Mouse (Mus musculus) testis, adult 2 months (tissue): ENCODE data around the gene Dnmt3b. TPM values are rescaled to one million over a fixed set of nuclear protein-coding genes. Genes with fewer than 3 reads are reported as not detected.

ENCODE experiments used
- H3K27ac ChIP-seq: fragments of 200-500 bp; 2 replicates; pipeline ENCODE4 v1.5.1; 2012; ENCODE audit warnings: low read depth, low read length; ENCODE audit not compliant: control insufficient read depth, insufficient read depth
- H3K27me3 ChIP-seq: fragments of 200-500 bp; 2 replicates; pipeline ENCODE4 v1.6.1; 2012; ENCODE audit warnings: mild to moderate bottlenecking, low read length, moderate library complexity; ENCODE audit not compliant: control insufficient read depth, insufficient read depth
- H3K36me3 ChIP-seq: fragments of 200-500 bp; 2 replicates; pipeline ENCODE4 v1.6.1; 2012; ENCODE audit warnings: mild to moderate bottlenecking, low read length; ENCODE audit not compliant: control insufficient read depth, insufficient read depth
- H3K4me1 ChIP-seq: fragments of 200-500 bp; 2 replicates; pipeline ENCODE4 v1.6.1; 2012; ENCODE audit warnings: low read length; ENCODE audit not compliant: control insufficient read depth, insufficient read depth
- H3K4me3 ChIP-seq: fragments of 200-500 bp; 2 replicates; pipeline ENCODE4 v1.5.1; 2012; ENCODE audit warnings: low read depth, mild to moderate bottlenecking, low read length, moderate library complexity, mixed read lengths; ENCODE audit not compliant: control insufficient read depth
- CTCF ChIP-seq: fragments of 200-500 bp; IDR thresholded peaks from 2 replicates; pipeline ENCODE4 v1.5.1; 2012; ENCODE audit warnings: low read depth, mild to moderate bottlenecking, inconsistent platforms, low read length, moderate library complexity; ENCODE audit not compliant: control insufficient read depth, insufficient read depth, insufficient replicate concordance
- POLR2A ChIP-seq: fragments of 200-500 bp; IDR thresholded peaks from 2 replicates; pipeline ENCODE4 v1.6.1; 2012; ENCODE audit warnings: low read depth, mild to moderate bottlenecking, inconsistent platforms, low read length, moderate library complexity; ENCODE audit not compliant: control insufficient read depth
- polyA plus RNA-seq: library from polyadenylated mRNA; depleted of rRNA; stranded (reverse); fragments of >200 nt; gene quantifications from 2 replicates; pipeline ENCODE4 v1.2.3, GENCODE M21; 2012; rRNA removed

The Dnmt3b gene
- polyA plus RNA-seq, result 2.4 and 2.9 TPM in 2 replicates

DNA sequence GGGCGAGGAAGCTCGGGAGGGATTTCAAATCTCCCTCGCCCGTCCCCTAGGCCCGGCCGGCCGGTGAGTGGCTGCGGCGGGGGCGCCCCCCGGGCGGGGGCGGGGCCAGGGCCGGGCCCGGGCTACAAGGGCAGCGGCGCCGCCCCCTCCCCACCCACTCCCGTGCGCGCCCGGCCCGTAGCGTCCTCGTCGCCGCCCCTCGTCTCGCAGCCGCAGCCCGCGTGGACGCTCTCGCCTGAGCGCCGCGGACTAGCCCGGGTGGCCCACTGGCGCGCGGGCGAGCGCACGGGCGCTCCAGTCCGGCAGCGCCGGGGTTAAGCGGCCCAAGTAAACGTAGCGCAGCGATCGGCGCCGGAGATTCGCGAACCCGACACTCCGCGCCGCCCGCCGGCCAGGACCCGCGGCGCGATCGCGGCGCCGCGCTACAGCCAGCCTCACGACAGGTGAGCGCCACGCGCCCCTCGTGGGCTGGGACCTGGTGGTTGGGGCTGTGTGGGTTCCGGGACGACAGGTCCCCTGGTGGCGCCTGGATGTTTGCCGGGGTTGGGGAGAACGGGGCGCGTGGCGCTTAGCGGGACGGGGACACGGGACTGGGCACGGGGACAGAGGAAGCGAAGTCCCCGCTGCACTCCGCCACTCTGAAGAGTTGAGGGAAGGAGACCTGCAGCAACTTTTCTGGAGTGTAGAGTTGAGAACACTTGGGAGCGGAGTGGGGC is at the start of gene Dnmt3b:
Dnmt3b (plus strand) TSS at position 153 of the 716 bp plus-strand sequence.
- H3K27me3 ChIP-seq, result no peaks in the 10 kb centered on the region
- H3K4me3 ChIP-seq, result peak within 1 kb of the TSS; percentile 91
- H3K36me3 ChIP-seq, result no peaks in the 10 kb centered on the region
- TF ChIP-seq POLR2A, result no peak
- no peak for TF ChIP-seq CTCF
- H3K4me1 ChIP-seq, result peaks cover 14% of the 10 kb centered on the region
- peak within 1 kb of the TSS; percentile 2; the same call in 1 of the 2 replicates for H3K27ac ChIP-seq

DNA sequence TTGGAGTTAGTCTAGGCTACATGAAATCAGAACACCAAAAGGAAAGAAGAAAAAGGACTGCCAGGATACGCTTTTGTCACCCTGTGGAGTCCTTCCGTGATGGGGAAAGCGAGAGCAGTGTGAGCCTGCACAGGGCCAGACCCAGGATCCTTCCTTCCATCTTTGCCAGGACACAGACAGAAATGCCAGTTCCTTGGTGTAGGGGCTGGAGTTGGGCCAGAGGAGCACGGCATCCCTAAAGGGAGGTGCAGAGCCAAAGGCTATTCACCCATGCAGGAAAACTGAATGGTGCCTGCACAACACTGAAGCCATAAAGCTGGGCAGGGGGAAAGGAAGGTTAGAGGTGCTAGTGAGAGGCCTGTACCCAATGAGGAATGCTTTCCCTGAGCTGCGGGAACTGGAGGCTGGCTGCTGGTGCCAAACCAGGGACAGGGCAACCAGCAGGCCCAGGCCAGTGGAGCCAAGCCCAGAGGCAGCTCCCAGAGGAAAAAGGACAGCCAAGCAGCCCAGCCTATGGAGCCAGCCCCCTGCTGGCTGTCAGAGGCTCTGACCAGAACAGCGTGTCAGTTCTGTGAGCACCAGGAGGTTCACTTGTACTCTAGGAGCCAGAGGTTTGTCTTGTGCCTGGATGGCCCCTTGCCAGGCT is 49.1 kb upstream of the Dnmt3b start:
- Histone ChIP-seq H3K27ac (no peak overlapping the region), H3K4me1 (peaks cover 8% of the 10 kb centered on the region), H3K27me3 (no peaks in the 10 kb centered on the region), H3K4me3 (peak overlapping the region; percentile 65), H3K36me3 (no peaks in the 10 kb centered on the region)
- no peak for TF ChIP-seq POLR2A
- TF ChIP-seq CTCF, result peak; percentile 11; the same call in 1 of the 2 replicates

DNA sequence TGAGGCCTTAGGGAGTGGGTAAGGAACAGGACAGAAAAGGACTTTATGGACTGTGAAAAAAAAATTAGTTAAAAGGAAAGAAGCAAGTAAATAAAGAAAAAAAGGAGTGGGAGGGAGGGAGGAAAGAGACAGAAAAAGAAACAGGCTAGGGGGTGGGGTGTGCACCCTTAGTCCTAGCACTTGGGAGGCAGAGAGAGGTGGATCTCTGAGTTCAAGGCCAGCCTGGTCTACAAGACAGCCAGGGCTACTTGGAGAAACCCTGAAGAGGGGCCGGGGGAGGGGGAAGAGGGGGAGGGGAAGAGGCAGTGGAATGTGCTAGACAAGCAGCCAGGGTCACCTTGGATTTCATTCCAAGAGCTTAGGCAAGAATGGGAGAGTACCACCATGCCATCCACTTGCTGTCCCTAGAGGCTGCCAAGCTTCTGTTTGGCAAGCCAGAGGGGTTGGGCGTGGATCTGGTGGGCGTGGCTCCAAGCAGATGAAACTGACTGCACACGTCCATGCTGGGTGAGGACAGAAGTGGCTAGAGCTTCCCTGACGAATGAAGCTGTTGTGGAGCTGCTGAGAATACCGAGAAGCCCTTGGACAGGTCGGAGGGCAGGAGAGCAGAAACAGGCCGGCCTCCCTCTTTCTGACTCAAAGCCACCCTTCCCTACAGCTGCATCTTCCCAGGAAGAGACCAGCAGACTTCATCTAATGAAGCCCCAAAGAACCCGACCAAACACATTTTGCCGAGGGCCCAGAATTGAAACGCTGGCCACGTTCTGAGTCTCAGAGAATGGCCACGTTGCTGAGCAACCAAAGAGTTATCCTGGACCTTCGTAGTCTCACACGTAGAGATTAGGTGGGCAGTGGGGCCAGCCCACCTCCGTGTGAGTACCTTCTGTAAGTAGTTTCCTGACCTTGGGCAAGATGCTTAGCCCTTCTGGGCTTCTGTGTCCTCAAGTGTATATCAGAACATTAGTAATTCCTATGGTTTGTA is 48.3 kb upstream of the Dnmt3b start:
- Histone ChIP-seq H3K27ac (no peak overlapping the region), H3K27me3 (no peaks in the 10 kb centered on the region), H3K4me1 (peaks cover 8% of the 10 kb centered on the region), H3K4me3 (peak overlapping the region; percentile 65), H3K36me3 (no peaks in the 10 kb centered on the region)
- TF ChIP-seq POLR2A, result peak; percentile 28; the same call in 1 of the 2 replicates
- no peak for TF ChIP-seq CTCF

DNA sequence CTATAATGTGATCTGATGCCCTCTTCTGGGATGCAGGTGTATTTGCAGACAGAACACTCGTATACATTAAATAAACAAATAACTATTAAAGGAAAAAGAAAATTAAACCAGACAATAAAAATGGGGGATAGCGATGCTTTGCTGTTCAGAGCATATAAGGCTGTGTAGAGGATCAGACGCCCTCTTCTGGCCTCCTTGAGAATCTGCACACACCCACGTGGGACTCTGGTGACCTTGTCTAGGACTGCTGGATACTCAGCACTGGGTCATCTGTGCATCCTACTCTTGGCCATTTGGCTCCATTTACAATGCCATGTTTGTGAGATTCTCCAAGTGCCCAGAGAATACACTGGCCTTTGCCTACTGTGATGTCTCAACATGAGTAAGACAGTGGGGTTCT is 45.5 kb upstream of the Dnmt3b start:
- H3K27me3 ChIP-seq, result no peaks in the 10 kb centered on the region
- H3K4me1 ChIP-seq, result peaks cover 8% of the 10 kb centered on the region
- H3K4me3 ChIP-seq, result no peak overlapping the region
- no peaks in the 10 kb centered on the region for H3K36me3 ChIP-seq
- TF ChIP-seq CTCF (no peak), POLR2A (no peak)
- no peak overlapping the region for H3K27ac ChIP-seq

DNA sequence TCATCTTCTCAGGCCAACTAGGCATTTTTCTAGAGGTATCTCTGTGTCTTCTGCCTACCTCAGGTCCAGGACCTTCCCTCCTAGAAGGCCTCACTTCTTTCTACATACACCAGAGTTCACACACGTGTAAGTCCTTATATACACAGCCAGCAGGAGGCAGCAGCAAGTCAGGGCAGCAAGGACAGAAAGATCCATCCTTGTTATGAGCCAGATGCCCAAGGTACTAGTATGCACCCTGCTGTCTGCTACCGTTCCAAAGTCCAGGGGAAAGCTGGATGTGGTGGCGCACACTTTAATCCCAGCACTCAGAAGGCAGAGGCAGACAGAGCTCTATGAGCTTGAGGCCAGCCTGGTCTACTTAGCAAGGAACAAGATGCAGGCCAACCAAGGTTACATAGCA is 42.8 kb upstream of the Dnmt3b start:
- H3K4me3 ChIP-seq, result no peak overlapping the region
- H3K27ac ChIP-seq, result no peak overlapping the region
- H3K27me3 ChIP-seq, result no peaks in the 10 kb centered on the region
- peaks cover 4% of the 10 kb centered on the region; the same call in 1 of the 2 replicates for H3K4me1 ChIP-seq
- no peak for TF ChIP-seq POLR2A
- no peak for TF ChIP-seq CTCF
- H3K36me3 ChIP-seq, result no peaks in the 10 kb centered on the region

DNA sequence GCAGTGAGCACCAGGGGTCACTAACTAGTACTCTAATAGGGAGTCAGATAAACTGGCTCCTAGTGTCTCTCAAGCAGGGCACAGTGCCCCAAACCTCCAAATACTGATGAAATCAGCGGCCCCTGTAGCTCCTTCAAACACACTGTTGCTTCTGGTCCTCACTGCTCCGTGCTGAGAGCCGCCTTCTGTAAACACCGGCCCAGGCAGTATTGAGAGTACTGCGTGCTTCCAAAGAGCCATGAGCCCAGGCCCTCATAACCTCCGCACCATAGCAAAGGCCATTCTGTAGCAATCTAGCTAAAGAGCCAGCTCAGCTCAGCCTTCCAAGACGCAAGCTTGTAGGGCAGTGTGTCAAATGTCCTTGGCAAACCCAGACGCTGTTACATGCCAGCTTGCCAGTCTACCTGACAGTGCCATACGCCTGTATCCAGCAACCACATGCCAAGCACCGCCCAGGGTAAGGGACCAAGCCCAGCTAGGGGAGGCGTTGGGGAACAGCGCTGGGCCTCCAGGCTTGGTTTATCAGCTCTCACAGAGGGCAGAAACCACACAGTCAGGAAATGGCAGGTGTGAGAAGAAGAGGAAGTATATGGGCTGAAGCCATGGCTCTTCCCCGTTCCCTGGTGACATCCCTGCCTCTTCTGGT is 41.3 kb upstream of the Dnmt3b start:
- no peak overlapping the region for H3K27ac ChIP-seq
- no peaks in the 10 kb centered on the region for H3K36me3 ChIP-seq
- no peak overlapping the region for H3K4me3 ChIP-seq
- TF ChIP-seq POLR2A (no peak), CTCF (no peak)
- H3K27me3 ChIP-seq, result no peaks in the 10 kb centered on the region
- peaks cover 4% of the 10 kb centered on the region; the same call in 1 of the 2 replicates for H3K4me1 ChIP-seq
